Mouse (Mus musculus): ENCODE results near the gene Ttll7.

Ttll7 gene

DNA sequence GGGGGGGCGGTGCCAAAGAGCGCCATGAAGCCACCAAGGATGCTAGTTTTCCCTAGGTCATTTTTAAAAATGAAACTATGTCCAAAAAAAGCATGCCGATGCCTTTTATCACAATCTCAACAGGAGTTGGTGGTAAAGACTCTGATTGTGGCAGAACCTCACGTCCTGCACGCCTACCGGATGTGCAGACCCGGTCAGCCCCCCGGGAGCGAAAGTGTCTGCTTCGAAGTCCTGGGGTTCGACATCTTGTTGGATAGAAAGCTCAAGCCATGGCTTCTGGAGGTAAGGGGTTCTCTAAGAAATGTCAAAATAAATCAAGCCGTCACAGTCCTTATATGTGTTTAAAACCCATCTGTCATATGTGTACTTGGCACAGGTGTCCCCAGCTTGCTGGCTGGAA is 60.9 kb downstream of the Ttll7 start:
- DNase-seq (ENCODE audit: low spot score) = no peak

DNA sequence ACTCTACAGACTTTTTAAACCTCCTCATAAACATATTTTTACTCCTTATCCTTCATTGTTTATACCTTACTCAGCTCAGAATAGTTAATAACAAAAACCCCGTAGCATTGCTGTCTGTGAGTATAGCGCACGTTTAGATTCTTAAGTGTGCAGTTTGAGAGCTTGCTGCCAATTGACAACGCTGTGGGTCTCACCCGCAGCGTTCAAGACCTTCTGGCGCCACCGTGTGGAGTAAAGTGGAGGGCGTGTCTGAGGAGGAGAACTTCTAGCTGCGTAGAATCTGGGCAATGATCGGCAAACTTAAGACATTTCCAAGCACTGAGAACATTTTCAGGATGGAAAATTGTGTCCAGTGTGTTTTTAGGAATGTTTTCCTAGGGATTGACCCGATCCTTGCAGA is 62.6 kb downstream of the Ttll7 start:
- DNase-seq (ENCODE audit: low spot score) = peak; percentile 35

DNA sequence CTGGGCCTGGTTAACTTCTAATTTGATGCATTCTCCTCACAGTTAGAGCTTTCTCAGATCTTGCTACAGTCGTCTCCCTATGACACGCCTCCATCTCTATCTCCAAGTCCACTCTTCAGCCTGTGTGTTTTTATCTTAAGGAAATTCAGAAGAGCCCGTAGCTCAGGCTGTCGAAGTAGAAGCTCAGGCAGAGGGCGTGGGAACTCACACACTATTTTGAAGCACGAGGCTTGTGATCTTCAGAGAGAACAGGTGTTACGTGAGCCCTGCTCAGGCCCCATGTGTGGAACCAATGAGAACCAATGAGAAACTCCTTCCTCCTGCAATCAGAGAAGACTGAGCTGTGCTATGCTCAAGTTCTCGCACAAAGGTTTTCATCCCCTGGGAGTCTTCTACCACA is 65.7 kb downstream of the Ttll7 start:
- no peak for DNase-seq (ENCODE audit: low spot score)

DNA sequence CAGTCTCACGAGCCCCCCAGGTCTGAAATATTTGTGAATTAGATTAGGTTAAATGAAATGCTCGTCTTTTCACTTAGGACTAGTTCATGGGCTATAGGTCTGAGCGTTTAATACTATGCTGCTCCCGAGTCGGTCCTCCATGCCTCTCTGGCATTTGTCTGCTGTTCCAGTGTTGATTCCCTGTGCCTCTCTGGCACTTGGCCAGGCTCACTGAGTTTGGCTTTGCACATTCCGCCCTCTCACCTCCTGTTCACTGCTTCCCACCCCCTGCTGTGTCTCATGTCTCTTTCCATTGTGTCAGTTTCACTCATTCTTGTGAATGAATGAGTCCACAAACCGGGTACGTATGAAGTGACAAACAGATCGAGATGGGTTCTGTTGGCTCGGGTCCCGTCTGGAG is 66.2 kb downstream of the Ttll7 start:
- DNase-seq (ENCODE audit: low spot score) = no peak

DNA sequence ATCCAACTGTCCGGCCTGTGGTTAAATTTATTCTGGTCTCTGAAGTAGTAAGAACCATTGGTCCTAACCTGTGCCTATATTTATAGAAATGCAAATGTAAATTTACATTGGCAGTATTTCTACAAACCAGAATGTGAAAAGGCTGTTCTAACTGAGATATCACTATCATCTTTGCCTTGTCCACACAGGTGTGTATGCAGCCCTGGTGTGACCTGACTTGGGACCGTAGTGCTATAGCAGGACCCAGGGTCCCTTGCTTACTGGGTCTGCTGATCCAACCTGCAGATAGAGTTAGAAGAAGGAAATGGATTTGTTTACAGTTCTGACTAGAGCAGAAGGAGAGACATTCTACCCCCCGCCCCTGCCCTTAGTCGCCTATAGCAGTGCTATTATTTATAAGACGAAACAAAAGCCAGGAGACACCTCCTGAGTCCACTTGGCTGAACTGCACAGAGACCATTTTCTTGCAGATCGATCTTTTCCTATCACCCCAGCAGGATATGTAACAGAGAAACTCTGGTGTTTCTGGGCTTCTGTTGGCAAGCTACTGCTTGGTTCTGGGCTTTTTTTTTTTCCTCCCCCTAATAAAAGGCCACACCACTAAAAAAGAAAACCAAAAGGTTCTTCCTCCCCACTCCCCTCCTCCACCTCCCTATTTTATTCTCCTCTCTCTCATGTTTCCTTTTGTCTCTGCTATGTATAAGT is 75.3 kb downstream of the Ttll7 start:
- DNase-seq (ENCODE audit: low spot score) = no peak

DNA sequence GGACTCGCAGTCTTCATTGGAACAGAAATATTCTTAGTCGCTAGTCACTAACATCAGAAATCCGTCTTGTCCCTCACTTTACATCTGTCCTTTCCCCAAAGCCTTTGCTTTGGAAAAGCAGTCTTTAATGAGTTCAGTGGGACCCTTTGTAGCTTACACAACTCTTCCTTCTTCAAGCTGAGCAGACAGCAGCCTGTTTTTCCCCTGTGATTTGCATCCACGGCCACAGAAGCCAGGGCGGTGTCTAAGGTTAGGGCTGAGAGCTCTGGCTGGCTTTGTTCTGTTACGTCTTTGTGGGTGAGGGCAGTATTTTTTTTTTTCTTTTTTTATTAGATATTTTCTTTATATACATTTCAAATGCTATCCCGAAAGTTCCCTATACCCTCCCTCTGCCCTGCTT is 76.0 kb downstream of the Ttll7 start:
- DNase-seq (ENCODE audit: low spot score) = no peak

DNA sequence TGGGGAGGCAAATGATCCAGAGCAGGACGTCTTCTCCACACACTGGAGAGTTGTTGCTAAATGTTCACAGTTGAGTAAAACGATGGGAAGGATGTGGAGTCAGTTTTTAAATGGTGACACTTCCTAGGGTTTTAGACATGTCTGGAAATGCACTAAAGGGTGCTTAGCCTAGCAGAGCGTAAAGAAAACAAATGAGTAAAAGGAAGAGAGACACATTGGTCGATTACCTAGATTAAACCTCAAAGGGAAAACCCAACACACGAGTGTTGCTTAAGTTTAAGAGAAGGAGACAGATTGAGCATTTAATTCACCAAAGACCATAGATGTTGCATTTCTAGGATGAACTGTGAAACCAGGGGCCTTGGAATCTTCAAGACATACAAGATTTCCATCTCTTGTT is 76.8 kb downstream of the Ttll7 start:
- no peak for DNase-seq (ENCODE audit: low spot score)

DNA sequence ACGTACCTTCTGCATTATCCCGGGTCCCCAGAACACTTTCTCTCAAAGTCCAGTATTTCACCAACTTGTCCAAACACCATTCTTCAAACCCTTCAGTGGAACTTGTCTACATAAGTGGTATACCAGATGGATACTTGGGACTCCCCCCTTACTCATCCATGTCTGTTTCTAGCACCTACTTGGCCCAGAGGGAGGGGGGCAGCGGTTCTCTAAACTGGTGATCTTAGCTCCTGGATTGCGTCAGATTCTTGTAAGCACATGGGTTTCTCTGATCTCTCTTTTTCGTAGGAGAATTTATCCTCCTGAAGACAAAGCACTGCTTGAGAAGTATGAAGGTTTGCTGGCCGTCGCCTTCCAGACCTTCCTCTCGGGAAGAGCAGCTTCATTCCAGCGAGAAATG is 79.0 kb downstream of the Ttll7 start:
- DNase-seq (ENCODE audit: low spot score) = no peak

DNA sequence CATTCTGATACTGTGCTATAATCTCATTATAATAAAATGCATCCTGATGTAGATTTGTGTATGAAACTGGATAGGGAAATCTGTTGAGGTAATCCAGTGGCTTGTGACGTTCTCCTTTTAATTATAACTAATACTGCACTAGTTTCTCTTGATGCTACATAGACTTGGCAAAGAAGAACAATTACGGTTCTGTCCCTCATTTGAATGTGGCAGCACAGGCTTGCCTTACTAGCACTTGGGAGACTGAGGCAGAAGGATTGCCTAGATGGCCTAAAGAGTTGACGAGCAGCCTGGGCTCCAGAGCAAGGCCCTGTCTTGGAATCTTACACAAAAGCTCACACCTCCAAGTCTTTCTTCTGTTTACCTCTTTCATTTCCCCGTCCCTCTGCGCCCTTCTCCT is 80.3 kb downstream of the Ttll7 start:
- no peak for DNase-seq (ENCODE audit: low spot score)

DNA sequence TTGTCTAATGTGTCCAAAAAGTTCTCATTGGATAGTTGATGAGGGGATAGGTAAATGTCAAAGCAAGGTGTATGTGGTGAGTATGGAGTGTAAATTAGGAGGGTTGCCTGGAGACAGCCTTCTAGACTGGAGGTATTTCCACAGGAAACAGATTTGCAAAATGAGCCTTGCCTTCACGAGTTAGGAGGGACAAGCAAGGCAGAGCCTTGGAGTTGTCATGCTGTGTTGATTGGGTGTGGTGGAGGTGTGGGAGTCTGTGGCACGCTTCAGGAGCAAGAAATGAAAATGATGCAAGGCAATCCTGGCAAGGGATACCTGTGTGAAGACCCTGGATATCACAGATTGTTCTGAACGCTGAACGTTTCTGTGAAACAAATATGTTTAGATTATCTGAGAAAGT is 84.7 kb downstream of the Ttll7 start:
- DNase-seq (ENCODE audit: low spot score) = no peak

DNA sequence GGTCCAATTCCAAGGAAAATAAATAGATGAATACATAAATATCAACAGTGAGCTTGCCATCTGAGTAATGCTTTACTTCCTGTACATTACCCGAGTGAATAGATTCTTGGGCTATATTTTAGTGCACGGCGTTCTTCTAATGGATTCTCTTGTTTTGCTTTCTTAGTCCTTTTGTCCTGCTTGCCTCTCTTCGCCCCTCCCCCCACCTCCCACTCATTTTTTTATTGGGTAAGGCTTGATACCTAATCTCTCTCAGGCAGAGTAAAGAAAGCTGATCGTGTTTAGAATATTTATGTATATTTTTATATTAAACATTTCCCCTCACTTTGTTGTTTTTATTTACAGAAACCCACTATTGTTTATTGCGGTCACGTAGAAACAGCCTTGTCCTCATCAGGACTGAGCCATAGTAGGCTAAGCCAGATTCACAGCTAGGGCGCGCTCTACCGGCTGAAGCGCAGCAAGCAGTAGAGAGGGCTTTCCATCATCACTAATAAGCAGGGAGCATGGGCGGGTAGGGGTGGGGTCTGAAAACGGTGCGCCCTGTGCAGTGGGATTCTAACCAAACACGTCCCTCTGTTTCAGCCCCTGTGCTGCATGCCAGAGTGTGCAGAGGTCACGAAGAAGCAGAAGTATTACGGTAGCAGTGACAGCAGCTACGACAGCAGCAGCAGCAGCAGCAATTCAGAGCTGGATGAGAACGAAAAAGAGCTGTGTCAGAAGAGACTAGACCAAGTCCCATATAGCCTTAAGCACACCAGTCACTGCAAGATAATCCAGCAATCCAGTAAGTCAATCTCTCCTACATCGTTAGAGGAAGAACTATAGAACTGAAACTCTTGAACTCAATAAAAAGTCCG is 87.5 kb downstream of the Ttll7 start:
- no peak for DNase-seq (ENCODE audit: low spot score)

DNA sequence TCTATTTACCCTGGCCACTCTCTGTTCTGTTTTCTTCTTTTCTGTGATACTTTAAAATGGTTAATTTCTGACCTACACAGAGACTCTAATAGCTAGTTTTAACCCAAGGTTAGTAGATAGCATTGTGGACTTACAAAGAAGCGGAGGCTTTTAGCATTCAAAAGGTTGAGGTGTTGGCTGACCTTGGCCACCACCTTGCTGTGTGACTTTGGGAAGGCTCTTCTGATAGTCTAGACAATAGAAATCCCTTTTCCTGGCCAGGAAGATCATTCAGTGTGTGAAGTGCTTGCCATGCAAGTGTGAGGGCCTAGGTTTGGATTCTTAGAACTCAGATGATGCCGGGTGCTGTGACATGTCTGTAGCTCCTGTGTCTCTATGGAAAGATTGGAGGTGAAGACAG is 90.9 kb downstream of the Ttll7 start:
- no peak for DNase-seq (ENCODE audit: low spot score)

DNA sequence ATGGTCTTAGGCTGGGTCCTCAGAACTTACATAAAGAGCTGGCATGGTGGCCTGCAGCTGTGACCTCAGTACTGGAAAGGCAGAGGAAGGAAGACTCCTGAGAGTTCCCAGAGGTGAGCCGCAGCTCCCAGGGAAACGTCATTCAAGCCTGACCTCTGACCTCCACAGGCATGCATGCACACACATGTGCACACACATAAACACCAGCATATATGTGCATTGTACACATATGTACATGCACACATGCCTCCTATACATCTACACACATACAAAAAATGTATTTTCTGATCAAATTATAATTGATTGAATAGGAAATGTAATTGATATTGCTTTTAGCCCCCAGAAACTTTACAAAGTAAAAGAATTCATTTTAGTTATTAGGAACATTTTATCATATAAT is 93.2 kb downstream of the Ttll7 start:
- no peak for DNase-seq (ENCODE audit: low spot score)

DNA sequence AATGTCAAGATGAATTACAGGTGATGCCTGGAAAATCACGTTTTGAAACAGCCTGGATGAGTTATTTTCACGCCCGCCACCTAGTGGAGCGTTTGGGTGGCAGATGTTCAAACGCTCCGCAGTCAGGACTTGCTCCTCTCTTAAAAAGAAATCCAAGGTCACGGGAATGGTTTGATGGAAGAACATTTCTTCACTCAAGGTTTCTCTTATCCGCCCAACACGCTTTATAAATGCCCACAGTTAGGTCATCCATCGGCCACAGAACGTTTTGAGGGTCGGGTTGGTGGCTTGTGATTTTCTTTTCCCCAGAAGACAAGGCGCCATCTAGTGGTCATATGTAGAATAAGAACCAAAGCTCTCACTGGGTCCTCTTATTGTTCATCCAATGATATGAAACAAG is 93.7 kb downstream of the Ttll7 start:
- peak; percentile 26 for DNase-seq (ENCODE audit: low spot score)

DNA sequence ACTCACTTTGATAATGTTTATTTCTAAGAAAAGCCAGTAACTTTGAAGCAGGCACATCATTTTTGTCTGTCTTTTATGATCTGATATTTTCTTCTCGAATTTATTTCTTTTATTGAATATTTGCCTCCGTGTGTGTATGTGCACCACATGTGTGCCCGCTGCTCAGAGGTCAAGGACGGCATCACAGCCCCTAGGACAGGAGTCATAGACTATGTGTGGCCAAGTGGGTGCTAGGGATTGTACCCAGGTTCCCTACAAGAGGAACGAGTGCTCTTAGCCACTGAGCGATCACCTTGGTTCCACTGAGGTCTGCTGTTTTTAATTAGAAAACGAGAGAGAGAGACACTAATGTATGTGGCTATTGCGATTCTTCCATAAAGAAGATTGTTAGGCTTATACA is 94.5 kb downstream of the Ttll7 start:
- DNase-seq (ENCODE audit: low spot score) = no peak

DNA sequence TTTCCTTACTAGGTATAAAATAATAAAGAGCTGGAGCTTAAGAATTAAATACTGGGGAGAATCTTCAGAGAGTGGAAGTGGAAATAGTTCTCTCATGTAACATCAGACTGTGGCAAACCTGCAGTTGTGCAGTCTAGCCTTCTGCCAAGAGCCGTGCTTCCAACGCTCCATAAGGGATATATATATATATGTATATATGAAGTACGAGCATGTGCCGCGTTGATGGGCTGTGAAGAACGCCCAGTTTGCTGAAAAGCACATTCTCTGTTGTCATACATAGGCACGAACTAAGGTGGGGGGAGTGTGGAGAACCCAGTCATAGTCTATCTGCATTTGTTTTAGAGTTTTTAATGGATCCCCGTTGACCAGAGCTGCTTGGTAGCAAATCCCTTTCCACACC is 104.6 kb downstream of the Ttll7 start:
- no peak for DNase-seq (ENCODE audit: low spot score)

DNA sequence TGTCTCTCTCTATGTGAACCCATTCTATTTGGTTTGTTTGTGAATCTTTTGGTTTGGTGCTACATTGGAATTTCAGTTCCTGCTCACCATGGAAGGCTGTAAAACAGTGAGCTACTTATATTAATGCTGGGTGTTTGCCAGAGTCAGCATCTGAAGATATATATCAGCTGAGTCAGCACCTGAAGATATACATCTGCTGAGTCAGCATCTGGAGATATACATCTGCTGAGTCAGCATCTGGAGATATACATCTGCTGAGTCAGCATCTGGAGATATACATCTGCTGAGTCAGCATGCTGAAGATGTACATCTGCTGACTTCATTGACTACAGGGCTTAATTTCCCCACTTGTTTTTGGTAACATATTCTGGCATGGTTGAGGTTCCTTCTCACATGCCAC is 110.7 kb downstream of the Ttll7 start:
- no peak for DNase-seq (ENCODE audit: low spot score)

DNA sequence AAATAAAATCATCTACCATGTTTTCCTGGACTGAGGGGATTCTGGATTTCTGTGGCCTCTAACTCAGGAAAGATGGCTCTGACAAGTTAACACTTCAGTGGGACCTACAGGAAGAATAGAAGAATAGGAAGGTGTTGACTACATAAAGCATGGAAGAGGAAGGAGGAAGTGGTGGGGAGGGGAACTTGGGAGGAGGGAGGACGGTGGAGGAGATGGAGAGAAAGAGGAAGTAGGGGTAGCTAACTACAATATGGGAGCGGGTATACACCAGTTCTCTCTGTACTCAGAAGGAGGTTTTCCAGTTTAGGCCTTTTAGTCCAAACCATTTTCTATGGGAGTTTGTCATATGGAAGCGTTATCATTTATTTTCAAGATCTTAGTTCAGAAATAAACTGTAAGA is 112.2 kb downstream of the Ttll7 start:
- no peak for DNase-seq (ENCODE audit: low spot score)

DNA sequence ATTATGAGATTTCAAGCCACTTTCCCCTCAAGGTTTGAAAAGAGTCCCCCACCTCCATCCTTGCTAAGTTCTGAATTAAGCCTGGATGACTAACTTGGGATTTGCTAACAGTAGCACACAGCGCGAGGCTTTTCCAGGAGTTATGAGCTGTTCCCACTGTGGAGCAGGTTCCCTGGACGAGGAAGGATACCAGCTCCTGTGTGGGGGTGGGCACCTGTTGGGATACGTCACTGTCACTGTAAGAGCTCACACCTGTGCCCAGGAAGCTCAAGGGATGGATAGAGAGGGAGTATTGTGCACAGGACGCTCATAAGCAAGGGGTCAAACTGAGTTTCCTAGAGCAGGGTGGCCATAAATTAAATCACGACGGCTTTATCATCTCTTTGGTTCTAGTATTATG is 115.1 kb downstream of the Ttll7 start:
- DNase-seq (ENCODE audit: low spot score) = no peak

DNA sequence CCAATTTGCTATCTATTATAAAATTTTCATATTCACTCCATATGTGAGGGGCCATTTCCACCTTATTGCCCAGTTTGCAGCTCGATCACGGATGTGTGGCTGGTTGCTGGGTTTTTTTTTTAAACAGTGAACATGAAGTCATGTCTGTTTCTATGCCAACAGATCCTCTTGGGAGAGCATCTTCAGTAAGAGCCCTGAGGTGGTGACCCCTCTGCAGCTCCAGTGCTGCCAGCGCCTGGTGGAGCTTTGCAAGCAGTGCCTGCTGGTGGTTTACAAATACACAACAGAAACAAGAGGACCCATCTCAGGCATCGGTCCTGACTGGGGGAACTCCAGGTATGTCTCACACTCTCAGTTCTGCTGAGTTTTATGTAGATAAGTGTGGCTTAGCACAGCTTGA is 115.7 kb downstream of the Ttll7 start:
- DNase-seq (ENCODE audit: low spot score) = no peak

DNA sequence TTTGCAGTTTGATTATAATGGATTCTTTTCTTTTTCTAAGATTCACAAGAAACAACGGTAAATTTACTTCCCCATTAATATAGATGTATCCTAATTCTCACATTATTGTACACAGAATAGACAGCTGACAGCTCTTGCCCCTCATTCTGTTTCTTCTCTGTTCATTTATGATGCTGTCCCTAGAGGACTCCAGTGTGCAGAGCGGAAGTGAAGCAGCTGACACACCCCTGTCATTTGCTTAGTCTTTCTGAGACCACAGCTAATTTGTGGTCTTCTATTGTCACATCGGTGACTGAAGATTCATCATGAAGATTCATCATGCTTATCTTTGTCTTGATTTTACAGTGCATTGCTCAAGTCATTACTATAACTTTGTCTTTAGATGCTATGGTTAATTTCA is 126.1 kb downstream of the Ttll7 start:
- no peak for DNase-seq (ENCODE audit: low spot score)

DNA sequence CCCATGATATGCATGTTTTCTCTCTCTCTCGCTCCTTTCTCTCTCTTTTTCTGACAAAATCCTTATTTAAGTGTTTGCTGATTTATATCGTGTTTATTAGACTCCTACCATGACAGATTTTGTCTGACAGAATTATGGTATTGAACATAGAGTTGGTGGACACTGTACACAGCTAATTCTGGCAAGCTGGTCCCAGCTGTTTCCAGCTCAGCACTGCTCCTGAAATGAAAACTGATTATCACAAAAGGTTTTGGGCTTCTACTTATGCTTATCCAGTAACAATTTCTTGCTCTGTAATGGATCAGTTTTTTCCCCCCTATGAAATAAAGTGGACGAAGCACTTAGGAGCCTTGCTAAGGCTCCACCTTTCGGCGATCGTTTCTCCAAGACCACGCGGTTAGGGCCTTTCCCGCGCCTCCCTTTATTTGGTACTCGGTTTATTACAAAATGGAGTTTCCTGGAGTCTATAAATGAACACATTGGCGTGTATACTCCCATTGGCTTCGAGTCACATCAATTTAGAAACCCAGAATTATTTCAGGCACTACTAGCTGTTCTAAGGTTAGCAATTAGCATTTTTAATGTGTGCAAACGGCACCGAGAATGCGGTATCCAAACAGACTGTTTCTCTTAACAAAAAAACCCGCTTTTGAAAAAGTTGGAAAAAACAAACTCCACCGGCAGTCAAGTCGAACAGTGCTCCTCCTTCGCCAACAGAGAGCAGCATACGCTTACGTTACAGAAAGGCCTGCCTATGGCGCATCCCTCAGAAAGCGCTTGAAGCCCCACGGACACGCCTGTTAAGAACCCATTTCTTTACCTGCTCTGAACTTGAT is 141.9 kb downstream of the Ttll7 start:
- DNase-seq (ENCODE audit: low spot score) = peak; percentile 6

All from testis, postnatal 14 days (tissue).